12 mouse cellular contexts compared by ENCODE assay signal in genomic region chr2:127308660-127309059, GRCm38 (mm10). TPM values are rescaled to one million over a fixed set of nuclear protein-coding genes. Genes with fewer than 3 reads are reported as not detected.
DNase-seq lines count a peak whose midpoint lies in the region; ATAC-seq and TF ChIP-seq lines count a peak whose summit lies in the region.
"Had no signal": no experiment of that assay in that cellular context is flagged by ENCODE, and none has a peak within 500 bp of the region (broad histone marks: within the 10 kb centered on the region; RNA-seq: fewer than 3 reads in every experiment).

No protein-coding gene starts in this region.

- TF ChIP-seq CTCF in intestine, postnatal 0 days (IDR thresholded peaks at IDR 0.05; ENCODE audit: low read depth) = peak; percentile 63
- TF ChIP-seq CTCF in thymus, adult 2 months (IDR thresholded peaks at IDR 0.05; ENCODE audit: borderline replicate concordance, control insufficient read depth, extremely low read depth, insufficient read depth, low read length, poor library complexity) = no peak
- peak; percentile 29; the same call in 1 of the 2 replicates for TF ChIP-seq CTCF in brain, embryonic 14.5 days (IDR thresholded peaks at IDR 0.05; ENCODE audit: borderline replicate concordance, extremely low read depth, insufficient read depth, insufficient read length)

- whole genome bisulfite sequencing in intestine, postnatal 0 days = 89% methylated on average over 2 of the region's 2 CpGs
- WGBS in intestine, embryonic 15.5 days = 92% methylated on average over 2 of the region's 2 CpGs
- 90% methylated on average over 2 of the region's 2 CpGs for WGBS in thymus, adult 2 months

- H3K27ac ChIP-seq in intestine, postnatal 0 days (ENCODE audit: low read depth, low read length) = no peak overlapping the region
- H3K27ac ChIP-seq in intestine, embryonic 15.5 days = no peak overlapping the region
- no peak overlapping the region for H3K27ac ChIP-seq in thymus, adult 2 months (ENCODE audit: control insufficient read depth, insufficient read depth, low read length)

- DNase-seq in thymus, postnatal 14 days = peak; percentile 53
- DNase-seq in thymus, adult 2 months = no peak
- no peak for DNase-seq in brain, embryonic 14.5 days (ENCODE audit: low read depth)
- DNase-seq in splenic B cell, adult 2 months (ENCODE audit: low read depth, low spot score) = peak; percentile 78
- DNase-seq in urinary bladder, postnatal 36 days (ENCODE audit: low spot score in 2 of 2) = no peak
- DNase-seq: cerebellum, adult 9-11 months had no signal

- no peaks in the 10 kb centered on the region for H3K36me3 ChIP-seq in intestine, postnatal 0 days (ENCODE audit: control insufficient read depth, insufficient read depth)
- H3K36me3 ChIP-seq in intestine, embryonic 15.5 days = no peaks in the 10 kb centered on the region
- H3K36me3 ChIP-seq in thymus, adult 2 months (ENCODE audit: control insufficient read depth, insufficient read depth, low read length) = no peaks in the 10 kb centered on the region
- H3K36me3 ChIP-seq in splenic B cell, adult 2 months (ENCODE audit: control insufficient read depth, insufficient read depth, low read length, poor library complexity, severe bottlenecking) = no peaks in the 10 kb centered on the region

- H3K9ac ChIP-seq in intestine, postnatal 0 days (ENCODE audit: low read depth, low read length) = no peak overlapping the region
- no peak overlapping the region for H3K9ac ChIP-seq in intestine, embryonic 15.5 days

- H3K4me2 ChIP-seq in intestine, postnatal 0 days (replicated peaks; ENCODE audit: low read depth) = no peak overlapping the region
- no peak overlapping the region for H3K4me2 ChIP-seq in intestine, embryonic 15.5 days (replicated peaks)

- H3K9me3 ChIP-seq in intestine, postnatal 0 days (ENCODE audit: control insufficient read depth) = no peaks in the 10 kb centered on the region
- no peaks in the 10 kb centered on the region for H3K9me3 ChIP-seq in intestine, embryonic 15.5 days

- ATAC-seq in intestine, postnatal 0 days = no peak
- no peak for ATAC-seq in intestine, embryonic 15.5 days
- ATAC-seq in cerebellum, adult (ENCODE audit: insufficient number of reproducible peaks, low FRiP score, low TSS enrichment) = no peak

- no peak for TF ChIP-seq POLR2A in thymus, adult 2 months (IDR thresholded peaks at IDR 0.05; ENCODE audit: control insufficient read depth, extremely low read depth, insufficient read depth, low read length, poor library complexity)
- no peak for TF ChIP-seq POLR2A in brain, embryonic 14.5 days (IDR thresholded peaks at IDR 0.05; ENCODE audit: borderline replicate concordance, extremely low read depth, insufficient read depth, insufficient read length, poor library complexity, severe bottlenecking)

- no peak overlapping the region for H3K4me3 ChIP-seq in intestine, postnatal 0 days (ENCODE audit: low read depth, low read length)
- H3K4me3 ChIP-seq in intestine, embryonic 15.5 days (replicated peaks) = no peak overlapping the region
- H3K4me3 ChIP-seq in thymus, adult 2 months (ENCODE audit: control insufficient read depth, insufficient read depth, low read length) = no peak overlapping the region

- H3K27me3 ChIP-seq in intestine, postnatal 0 days (replicated peaks; ENCODE audit: control insufficient read depth, insufficient read depth, low read length) = no peaks in the 10 kb centered on the region
- H3K27me3 ChIP-seq in intestine, embryonic 15.5 days (replicated peaks) = no peaks in the 10 kb centered on the region
- H3K27me3 ChIP-seq in thymus, adult 2 months (ENCODE audit: control insufficient read depth, insufficient read depth, low read length) = no peaks in the 10 kb centered on the region
- no peaks in the 10 kb centered on the region for H3K27me3 ChIP-seq in splenic B cell, adult 2 months (ENCODE audit: control insufficient read depth, insufficient read depth, low read length, poor library complexity, severe bottlenecking)

- no peaks in the 10 kb centered on the region for H3K4me1 ChIP-seq in intestine, postnatal 0 days (replicated peaks; ENCODE audit: control insufficient read depth, insufficient read depth, low read length)
- H3K4me1 ChIP-seq in intestine, embryonic 15.5 days (replicated peaks) = no peaks in the 10 kb centered on the region
- H3K4me1 ChIP-seq in thymus, adult 2 months (replicated peaks; ENCODE audit: control insufficient read depth, insufficient read depth, low read length) = peaks cover 4% of the 10 kb centered on the region

RNA-seq across cellular contexts. Expression of gene Dusp2, which starts 27.3 kb away (rescaled TPM):
- 3.7 and 4.4 TPM in 2 replicates for polyA plus RNA-seq in intestine, postnatal 0 days (2015; fragmentation: Nextera tagmentation; extraction: Ambion mirVana)
- 4.5 and 5.2 TPM in 2 replicates for polyA plus RNA-seq in intestine, embryonic 15.5 days (2015; fragmentation: Nextera tagmentation; extraction: Ambion mirVana)
- 163 and 212 TPM in 2 replicates for polyA plus RNA-seq in thymus, adult 2 months (2012; rRNA removed)
- 6.5 and 7.7 TPM in 2 replicates for polyA plus RNA-seq in brain, embryonic 14.5 days (2012; rRNA removed)

RNA-seq across cellular contexts. Expression of gene Astl, which starts 29.8 kb away (rescaled TPM):
- polyA plus RNA-seq in intestine, postnatal 0 days (2015; fragmentation: Nextera tagmentation; extraction: Ambion mirVana) = not detected in 2 replicates
- not detected in 2 replicates for polyA plus RNA-seq in intestine, embryonic 15.5 days (2015; fragmentation: Nextera tagmentation; extraction: Ambion mirVana)
- 0.20 and 0.31 TPM in 2 replicates for polyA plus RNA-seq in thymus, adult 2 months (2012; rRNA removed)
- 0.03 TPM in 1 of 2 replicates, not detected in the other for polyA plus RNA-seq in brain, embryonic 14.5 days (2012; rRNA removed)
- polyA plus RNA-seq: heart, embryonic 16.5 days; large intestine, adult 2 months; liver, adult 2 months had no signal

RNA-seq across cellular contexts. Expression of gene Stard7, which starts 38.6 kb away (rescaled TPM):
- 51.7 and 53.7 TPM in 2 replicates for polyA plus RNA-seq in intestine, postnatal 0 days (2015; fragmentation: Nextera tagmentation; extraction: Ambion mirVana)
- polyA plus RNA-seq in intestine, embryonic 15.5 days (2015; fragmentation: Nextera tagmentation; extraction: Ambion mirVana) = 89.1 and 89.5 TPM in 2 replicates
- polyA plus RNA-seq in thymus, adult 2 months (2012; rRNA removed) = 55.8 and 81.8 TPM in 2 replicates
- polyA plus RNA-seq in brain, embryonic 14.5 days (2012; rRNA removed) = 89.3 and 91.9 TPM in 2 replicates

RNA-seq across cellular contexts. Expression of gene Adra2b, which starts 54.3 kb away (rescaled TPM):
- polyA plus RNA-seq in intestine, postnatal 0 days (2015; fragmentation: Nextera tagmentation; extraction: Ambion mirVana) = 1.3 and 1.4 TPM in 2 replicates
- polyA plus RNA-seq in intestine, embryonic 15.5 days (2015; fragmentation: Nextera tagmentation; extraction: Ambion mirVana) = 1.3 and 1.7 TPM in 2 replicates
- polyA plus RNA-seq in thymus, adult 2 months (2012; rRNA removed) = 0.13 and 0.20 TPM in 2 replicates
- 0.18 and 0.30 TPM in 2 replicates for polyA plus RNA-seq in brain, embryonic 14.5 days (2012; rRNA removed)

Comparison
In these comparisons a context has a peak if more than half of its experiments do, and no peak if none do; other contexts are left out.
1. DNase-seq: peak in thymus, postnatal 14 days (single experiment) and splenic B cell, adult 2 months (single experiment); none in thymus, adult 2 months (single experiment), brain, embryonic 14.5 days (single experiment) and urinary bladder, postnatal 36 days (0 of 2).
2. RNA of gene Dusp2, which starts 27.3 kb away (polyA plus RNA-seq): 163 to 212 TPM in thymus, adult 2 months; 6.5 to 7.7 TPM in brain, embryonic 14.5 days, 4.5 to 5.2 TPM in intestine, embryonic 15.5 days and 3.7 to 4.4 TPM in intestine, postnatal 0 days; every median in the first group is over 10 times any median in the second.